Mouse (Mus musculus) layer of hippocampus, adult 11-12 months (tissue): ENCODE results near the gene Slc22a18.
"Not testable (repeated sequence)": the region's sequence is repeated elsewhere in the genome, so short reads cannot be mapped to it uniquely, and the experiment has no call there.

Experiments
- DNase-seq: peaks from one replicate; pipeline ENCODE4 v3.0.0; 2022; ENCODE audit warnings: low spot score

Slc22a18 gene

DNA sequence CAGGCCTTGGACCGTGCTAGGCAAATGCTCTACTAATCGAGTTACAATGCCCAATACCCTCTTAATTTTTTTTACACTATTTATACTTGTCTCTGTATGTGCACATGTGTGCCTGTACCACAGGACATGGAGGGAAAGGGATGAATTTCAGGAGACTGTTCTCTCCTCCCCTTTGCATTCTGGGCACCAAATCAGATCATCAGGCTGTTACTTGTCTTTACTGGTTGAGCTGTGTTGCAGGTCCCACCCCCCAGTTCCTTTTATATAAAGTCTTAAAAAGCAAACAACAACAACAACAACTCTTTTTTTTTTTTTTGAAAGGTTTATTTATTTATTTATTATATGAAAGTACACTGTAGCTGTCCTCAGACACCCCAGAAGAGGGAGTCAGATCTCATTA, 31.9 kb downstream of the Slc22a18 start:
- DNase-seq: no peak

- DNase-seq: peak; percentile 78
Measured at GRCm38 (mm10) chr7:143505823-143506222, 32.3 kb downstream of the Slc22a18 start.

DNA sequence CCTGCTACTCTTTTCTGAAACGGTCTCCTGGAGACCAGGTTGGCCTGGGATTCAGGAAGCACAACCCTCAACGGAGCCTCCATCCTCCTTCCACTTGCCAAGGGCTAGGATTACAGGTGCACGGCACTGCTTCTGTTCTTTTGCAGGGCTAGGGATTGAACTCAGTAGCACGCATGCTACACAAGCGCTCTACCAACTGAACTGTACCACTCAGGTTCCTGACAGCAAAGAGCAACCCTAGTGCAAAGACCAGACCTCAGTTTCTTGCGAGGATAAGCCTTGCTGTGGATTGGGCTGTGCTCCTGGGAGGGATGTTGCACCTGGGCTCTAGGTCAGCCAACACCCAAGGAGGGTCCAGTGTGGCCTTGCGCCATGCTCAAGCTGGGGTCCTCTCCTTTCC, 32.7 kb downstream of the Slc22a18 start:
- DNase-seq: no peak

GRCm38 (mm10) chr7:143506675-143507074, 33.1 kb downstream of the Slc22a18 start:
- peak; percentile 42 for DNase-seq

- no peak for DNase-seq
Measured at GRCm38 (mm10) chr7:143509566-143509965, 36.0 kb downstream of the Slc22a18 start.

DNA sequence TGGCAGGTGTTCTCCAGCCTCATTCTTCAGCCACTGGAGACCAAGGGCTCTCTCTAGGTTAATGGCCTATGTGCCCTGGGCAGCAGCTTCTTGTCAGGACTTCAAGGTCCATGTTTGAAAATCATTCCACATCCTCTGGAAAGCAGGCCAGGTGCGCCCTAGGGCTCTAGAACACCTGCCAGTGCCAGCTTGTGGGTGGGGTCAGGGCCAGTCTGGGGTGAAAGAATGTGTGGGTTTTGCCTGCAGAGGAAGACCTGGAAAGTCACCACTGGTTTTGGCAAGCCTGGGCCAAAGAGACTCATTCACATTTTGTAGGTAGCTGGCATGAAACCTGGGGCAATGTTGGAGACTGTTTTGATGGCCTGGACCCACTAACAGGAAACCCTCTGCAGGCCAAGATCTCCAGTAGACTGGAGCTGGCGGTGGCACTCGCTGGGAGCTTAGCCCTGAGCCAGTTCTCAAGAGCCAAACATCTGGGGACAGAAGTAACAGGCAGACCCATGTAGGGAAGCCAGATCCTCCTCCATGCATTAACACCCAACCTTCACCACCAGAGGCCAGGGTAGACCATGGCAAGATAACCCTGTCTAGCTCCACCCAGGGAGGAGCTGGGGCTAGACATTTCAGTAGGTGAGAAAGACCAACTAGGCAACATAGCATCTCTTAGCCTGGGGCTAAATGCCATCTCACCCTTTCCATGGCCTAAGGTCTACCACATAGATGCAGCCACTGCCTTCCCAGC, 37.2 kb downstream of the Slc22a18 start:
- DNase-seq: no peak

DNA sequence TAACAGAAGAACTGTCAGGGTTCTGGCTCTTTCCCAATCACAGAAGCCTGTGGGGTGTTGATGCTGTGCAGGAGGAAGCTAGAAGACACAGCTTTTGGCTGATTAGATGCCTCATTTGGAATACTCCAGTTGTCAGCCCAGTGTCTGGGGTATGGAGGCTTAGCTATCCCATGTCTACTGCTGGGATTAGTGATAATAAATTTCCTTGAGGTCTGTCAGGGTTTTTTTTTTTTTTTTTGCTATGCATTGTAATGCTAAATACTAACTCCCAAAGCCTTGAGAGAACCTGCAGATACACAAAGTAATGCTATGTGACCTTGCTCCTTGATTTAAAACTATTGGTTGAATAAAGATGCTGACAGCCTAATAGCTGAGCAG, 37.8 kb downstream of the Slc22a18 start:
- no peak for DNase-seq

- DNase-seq: peak; percentile 47
Measured at GRCm38 (mm10) chr7:143513763-143514415, 40.4 kb downstream of the Slc22a18 start.

GRCm38 (mm10) chr7:143514416-143514768, 40.9 kb downstream of the Slc22a18 start:
- DNase-seq: no peak

GRCm38 (mm10) chr7:143519333-143519732, 45.8 kb downstream of the Slc22a18 start:
- DNase-seq: no peak

DNA sequence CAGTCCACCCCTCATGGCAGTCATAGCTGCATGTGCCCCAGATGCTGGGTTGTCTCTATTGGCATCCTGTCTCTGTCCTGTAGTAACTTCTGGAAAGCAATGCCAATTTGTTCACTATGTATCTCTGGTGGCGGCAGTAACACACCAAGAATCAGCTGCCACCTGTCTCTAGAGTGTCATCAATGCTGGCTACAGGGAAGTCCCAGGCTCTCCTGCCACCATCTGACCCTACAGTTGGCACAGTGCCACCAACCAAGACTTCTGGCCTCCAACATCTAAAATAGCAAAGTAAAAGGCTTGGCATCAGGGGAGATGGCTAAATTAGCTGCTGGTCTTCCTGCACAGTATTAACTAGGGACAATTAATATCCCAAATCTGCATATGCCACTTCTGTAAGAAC, 58.9 kb downstream of the Slc22a18 start:
- DNase-seq: no peak

GRCm38 (mm10) chr7:143533284-143533683, 59.7 kb downstream of the Slc22a18 start:
- no peak for DNase-seq

- DNase-seq: no peak
Measured at GRCm38 (mm10) chr7:143536251-143536650, 62.7 kb downstream of the Slc22a18 start.

GRCm38 (mm10) chr7:143538229-143538628, 64.7 kb downstream of the Slc22a18 start:
- DNase-seq: not testable (repeated sequence)

DNA sequence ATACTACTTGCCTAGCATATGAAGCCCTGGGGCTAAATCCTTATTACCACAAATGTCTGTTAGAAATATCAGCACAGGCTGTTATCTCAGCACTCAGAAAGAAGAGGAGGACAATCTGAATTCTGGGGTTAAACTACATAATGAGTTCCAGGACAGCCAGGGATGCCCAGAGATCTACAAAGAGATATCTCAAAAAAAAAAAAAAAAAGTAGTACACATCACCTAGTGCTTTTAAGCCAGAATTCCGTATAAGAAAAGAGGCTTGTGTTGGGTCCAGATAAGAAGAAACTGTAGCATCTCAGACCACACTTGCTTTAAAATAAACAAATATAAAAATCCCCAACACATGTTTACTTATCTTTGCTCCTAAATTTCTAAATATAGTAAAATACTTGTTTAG, 65.1 kb downstream of the Slc22a18 start:
- no peak for DNase-seq

DNA sequence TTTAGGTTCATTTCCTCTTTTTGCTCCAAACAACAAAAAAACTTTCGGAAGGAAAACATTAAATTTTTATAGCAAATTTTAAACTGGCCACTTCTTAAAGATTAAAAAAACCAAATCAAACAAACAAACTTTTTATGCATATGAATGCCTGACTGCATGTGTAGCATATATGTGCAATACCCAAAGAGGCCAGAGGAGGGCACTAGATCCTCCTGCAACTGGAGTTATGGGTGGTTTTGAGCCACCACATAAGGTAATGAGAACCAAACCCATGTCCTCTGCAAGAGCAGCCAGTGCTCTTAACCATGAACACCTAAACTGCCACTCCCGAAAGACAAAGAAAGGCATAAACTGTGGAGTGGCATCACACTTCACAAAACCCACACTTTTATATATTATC, 70.8 kb downstream of the Slc22a18 start:
- peak; percentile 23 for DNase-seq

DNA sequence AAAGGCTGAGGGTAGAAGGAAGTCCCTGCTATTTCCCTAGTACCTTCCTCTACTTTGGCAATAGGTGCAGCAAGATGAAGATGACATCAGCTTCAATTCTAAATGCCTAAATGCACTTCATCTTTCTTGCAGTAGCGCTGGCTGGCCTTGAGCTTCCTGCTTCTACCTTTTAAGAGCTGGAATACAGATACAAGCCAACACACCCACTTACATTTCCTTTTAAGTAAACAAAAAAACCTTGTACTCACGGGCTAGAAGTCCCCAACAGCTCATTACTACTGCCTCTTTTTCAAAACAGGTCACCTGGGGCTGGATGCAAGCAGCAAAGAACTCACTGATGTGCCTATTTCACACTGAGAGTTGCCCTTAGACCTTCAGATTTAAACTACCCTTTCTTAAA, 73.0 kb downstream of the Slc22a18 start:
- DNase-seq: no peak

DNA sequence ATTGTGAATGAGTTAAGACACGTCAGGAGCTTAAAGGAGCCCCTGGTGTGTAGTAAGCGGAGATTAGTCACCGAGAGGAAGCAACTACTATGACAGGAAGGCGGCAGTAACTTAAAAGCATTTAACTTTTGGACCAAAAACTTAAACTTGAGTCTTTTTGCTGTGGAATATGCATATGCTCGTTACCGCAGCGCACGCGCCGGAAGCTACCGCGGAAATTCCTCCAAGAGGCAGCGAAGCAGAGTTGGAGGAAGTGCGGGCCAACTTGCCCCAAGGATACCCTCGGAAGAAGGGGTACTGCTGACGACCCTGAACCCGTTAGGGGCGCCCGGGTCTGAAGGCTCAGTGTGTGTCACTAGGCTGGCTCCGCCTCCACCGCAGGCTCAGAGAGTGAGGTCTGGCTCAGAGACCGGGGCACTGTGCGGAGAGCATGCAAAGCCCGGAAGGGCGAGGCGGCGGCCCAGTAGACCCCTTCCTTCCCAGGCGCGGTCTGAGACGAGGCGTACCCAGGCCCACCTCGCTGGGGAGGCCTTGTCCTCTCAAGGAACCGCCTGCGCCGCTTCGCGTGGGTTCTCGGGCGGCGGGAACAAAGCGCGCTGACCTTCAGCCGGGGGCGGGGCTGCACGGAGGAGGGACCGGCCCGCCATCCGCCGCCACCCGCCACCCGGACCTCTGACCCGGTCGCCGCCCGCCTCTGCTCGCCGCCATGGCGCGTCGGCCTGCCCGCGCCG, 74.9 kb downstream of the Slc22a18 start:
- peak; percentile 45 for DNase-seq
